Comparison of ENCODE assay signal across 8 mouse cellular contexts in the genomic region with DNA sequence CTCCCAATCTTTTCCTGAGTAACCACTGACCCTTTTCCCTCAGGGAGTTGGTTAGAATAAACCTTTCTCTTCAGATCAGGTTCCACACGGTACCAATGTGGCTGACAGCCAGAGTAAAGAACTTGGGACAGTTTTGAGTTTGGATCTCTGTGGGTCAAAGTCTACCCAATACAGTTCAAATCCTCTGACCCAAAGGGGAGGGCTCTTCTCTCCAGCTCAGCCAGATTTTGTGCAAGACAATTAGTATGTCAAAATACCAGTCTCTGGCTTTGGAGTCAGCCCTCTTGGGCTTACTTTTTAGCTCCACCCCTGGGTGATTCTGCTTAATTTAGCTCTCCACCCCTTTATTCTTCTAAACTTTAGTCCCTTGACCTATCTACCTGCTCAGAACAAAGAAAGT. TPM values are rescaled to one million over a fixed set of nuclear protein-coding genes. Genes with fewer than 3 reads are reported as not detected.
DNase-seq lines count a peak whose midpoint lies in the region; ATAC-seq and TF ChIP-seq lines count a peak whose summit lies in the region.

No protein-coding gene starts in this region.

- no peak for TF ChIP-seq CTCF in kidney, adult 2 months (conservative IDR thresholded peaks at IDR 0.05; ENCODE audit: insufficient read depth, insufficient read length, low read depth, low read length)

- H3K9me3 ChIP-seq in heart, embryonic 14.5 days (ENCODE audit: control insufficient read depth, low read length) = no peaks in the 10 kb centered on the region
- H3K9me3 ChIP-seq in embryonic facial prominence, embryonic 13.5 days = no peaks in the 10 kb centered on the region

- peak overlapping the region; percentile 71 for H3K9ac ChIP-seq in heart, embryonic 14.5 days (ENCODE audit: low read length)
- H3K9ac ChIP-seq in embryonic facial prominence, embryonic 13.5 days = peak overlapping the region; percentile 98

- peaks cover 16 to 28% of the 10 kb centered on the region in 2 experiments for H3K4me1 ChIP-seq in heart, embryonic 14.5 days (ENCODE audit: control insufficient read depth in 2 of 2, insufficient read depth in 2 of 2, low read length in 2 of 2)
- H3K4me1 ChIP-seq in embryonic facial prominence, embryonic 13.5 days = peaks cover 40% of the 10 kb centered on the region
- H3K4me1 ChIP-seq in kidney, adult 2 months (ENCODE audit: control insufficient read depth, insufficient read depth, low read length) = peaks cover 19% of the 10 kb centered on the region; the same call in 1 of the 2 replicates

- peak overlapping the region; percentile 54 for H3K4me2 ChIP-seq in heart, embryonic 14.5 days (ENCODE audit: low read length)
- H3K4me2 ChIP-seq in embryonic facial prominence, embryonic 13.5 days = peak overlapping the region; percentile 90

- 63% methylated on average over 1 of the region's 1 CpGs for WGBS in heart, embryonic 14.5 days
- WGBS in embryonic facial prominence, embryonic 13.5 days = 10% methylated on average over 1 of the region's 1 CpGs
- 14% methylated on average over 1 of the region's 1 CpGs for WGBS in kidney, adult 2 months

- H3K27me3 ChIP-seq in heart, embryonic 14.5 days (ENCODE audit: control insufficient read depth, insufficient read depth, low read length) = no peaks in the 10 kb centered on the region
- no peaks in the 10 kb centered on the region for H3K27me3 ChIP-seq in embryonic facial prominence, embryonic 13.5 days
- no peaks in the 10 kb centered on the region for H3K27me3 ChIP-seq in kidney, adult 2 months (replicated peaks; ENCODE audit: control insufficient read depth, insufficient read depth, low read length)

- ATAC-seq in heart, embryonic 14.5 days (ENCODE audit: insufficient number of reproducible peaks, insufficient read depth, low FRiP score, low read depth) = no peak
- no peak for ATAC-seq in embryonic facial prominence, embryonic 13.5 days (ENCODE audit: insufficient number of reproducible peaks, insufficient read depth, low FRiP score, low TSS enrichment, low read depth)

- no peak for DNase-seq in heart, adult 11 months
- peak; percentile 92 for DNase-seq in kidney, adult 2 months
- peak; percentile 69 for DNase-seq in lung, postnatal 36 days
- no peak for DNase-seq in thymus, postnatal 0 days (ENCODE audit: low spot score)
- no peak for DNase-seq in right cerebral cortex, postnatal 25 days
- no peak for DNase-seq in cerebellum, postnatal 10 days

- H3K27ac ChIP-seq in heart, embryonic 14.5 days (replicated peaks in 1 of 2; ENCODE audit: control insufficient read depth in 1 of 2, insufficient read depth in 1 of 2, low read depth in 2 of 2, low read length in 2 of 2) = peak overlapping the region; percentile 87 to 98
- peak overlapping the region; percentile 97 for H3K27ac ChIP-seq in embryonic facial prominence, embryonic 13.5 days
- peak overlapping the region; percentile 99 for H3K27ac ChIP-seq in kidney, adult 2 months (ENCODE audit: insufficient read depth, low read depth, low read length)

- peaks cover 28% of the 10 kb centered on the region for H3K36me3 ChIP-seq in heart, embryonic 14.5 days (ENCODE audit: control insufficient read depth, insufficient read depth, low read length)
- H3K36me3 ChIP-seq in embryonic facial prominence, embryonic 13.5 days = peaks cover 21% of the 10 kb centered on the region
- peaks cover 3% of the 10 kb centered on the region; the same call in 1 of the 2 replicates for H3K36me3 ChIP-seq in kidney, adult 2 months (ENCODE audit: control insufficient read depth, insufficient read depth, low read length)

- TF ChIP-seq POLR2A in kidney, adult 2 months (IDR thresholded peaks at IDR 0.05; ENCODE audit: low read depth, low read length) = no peak

- peak overlapping the region; percentile 38 to 94; a peak in 2 of 4 replicates for H3K4me3 ChIP-seq in heart, embryonic 14.5 days (ENCODE audit: control insufficient read depth in 1 of 2, insufficient read depth in 1 of 2, low read depth in 1 of 2, low read length in 2 of 2)
- peak overlapping the region; percentile 91 for H3K4me3 ChIP-seq in embryonic facial prominence, embryonic 13.5 days
- 0 out of 2 replicates have a peak overlapping the region, but pooled peaks have one; percentile 11 for H3K4me3 ChIP-seq in kidney, adult 2 months (ENCODE audit: insufficient read depth, low read depth, low read length)

RNA-seq across cellular contexts. Expression of a gene that starts 1.0 kb away (rescaled TPM):
- polyA plus RNA-seq in heart, embryonic 14.5 days (2014; fragmentation: Nextera tagmentation; extraction: Ambion mirVana) = 364 and 365 TPM in 2 replicates
- 342 and 360 TPM in 2 replicates for polyA plus RNA-seq in embryonic facial prominence, embryonic 13.5 days (2015; fragmentation: Nextera tagmentation; extraction: Ambion mirVana)
- 402 and 403 TPM in 2 replicates for polyA plus RNA-seq in kidney, adult 2 months (2012; rRNA removed)
- 267 and 277 TPM in 2 replicates for polyA plus RNA-seq in thymus, postnatal 0 days (2015; fragmentation: Nextera tagmentation; extraction: Ambion mirVana)

RNA-seq across cellular contexts. Expression of a gene that starts 10.3 kb away (rescaled TPM):
- 238 and 251 TPM in 2 replicates for polyA plus RNA-seq in heart, embryonic 14.5 days (2014; fragmentation: Nextera tagmentation; extraction: Ambion mirVana)
- polyA plus RNA-seq in embryonic facial prominence, embryonic 13.5 days (2015; fragmentation: Nextera tagmentation; extraction: Ambion mirVana) = 327 and 349 TPM in 2 replicates
- polyA plus RNA-seq in kidney, adult 2 months (2012; rRNA removed) = 1,732 and 2,839 TPM in 2 replicates
- 204 and 256 TPM in 2 replicates for polyA plus RNA-seq in thymus, postnatal 0 days (2015; fragmentation: Nextera tagmentation; extraction: Ambion mirVana)

RNA-seq across cellular contexts. Expression of a gene that starts 18.7 kb away (rescaled TPM):
- polyA plus RNA-seq in heart, embryonic 14.5 days (2014; fragmentation: Nextera tagmentation; extraction: Ambion mirVana) = 1.00 and 1.1 TPM in 2 replicates
- 2.9 and 3.7 TPM in 2 replicates for polyA plus RNA-seq in embryonic facial prominence, embryonic 13.5 days (2015; fragmentation: Nextera tagmentation; extraction: Ambion mirVana)
- polyA plus RNA-seq in kidney, adult 2 months (2012; rRNA removed) = 0.80 and 1.5 TPM in 2 replicates
- 5.5 and 6.1 TPM in 2 replicates for polyA plus RNA-seq in thymus, postnatal 0 days (2015; fragmentation: Nextera tagmentation; extraction: Ambion mirVana)

RNA-seq across cellular contexts. Expression of a gene that starts 35.1 kb away (rescaled TPM):
- polyA plus RNA-seq in heart, embryonic 14.5 days (2014; fragmentation: Nextera tagmentation; extraction: Ambion mirVana) = 128 and 135 TPM in 2 replicates
- polyA plus RNA-seq in embryonic facial prominence, embryonic 13.5 days (2015; fragmentation: Nextera tagmentation; extraction: Ambion mirVana) = 124 and 138 TPM in 2 replicates
- 268 and 276 TPM in 2 replicates for polyA plus RNA-seq in kidney, adult 2 months (2012; rRNA removed)
- polyA plus RNA-seq in thymus, postnatal 0 days (2015; fragmentation: Nextera tagmentation; extraction: Ambion mirVana) = 86.0 and 95.5 TPM in 2 replicates

RNA-seq across cellular contexts. Expression of a gene that starts 42.2 kb away (rescaled TPM):
- 0.16 TPM in 1 of 2 replicates, not detected in the other for polyA plus RNA-seq in heart, embryonic 14.5 days (2014; fragmentation: Nextera tagmentation; extraction: Ambion mirVana)
- 0.37 TPM in 1 of 2 replicates, not detected in the other for polyA plus RNA-seq in embryonic facial prominence, embryonic 13.5 days (2015; fragmentation: Nextera tagmentation; extraction: Ambion mirVana)
- 0.57 and 4.3 TPM in 2 replicates for polyA plus RNA-seq in kidney, adult 2 months (2012; rRNA removed)
- polyA plus RNA-seq in thymus, postnatal 0 days (2015; fragmentation: Nextera tagmentation; extraction: Ambion mirVana) = 102 TPM in 2 replicates

Comparison
In these comparisons a context has a peak if more than half of its experiments do, and no peak if none do; other contexts are left out.
1. H3K4me3 ChIP-seq: peak in every context shown above with its lines; median percentile 91 in embryonic facial prominence, embryonic 13.5 days; 66 in heart, embryonic 14.5 days; 11 in kidney, adult 2 months.
2. DNase-seq: peak in kidney, adult 2 months (single experiment) and lung, postnatal 36 days (single experiment); none in heart, adult 11 months (single experiment), thymus, postnatal 0 days (single experiment), right cerebral cortex, postnatal 25 days (single experiment) and cerebellum, postnatal 10 days (0 of 2).
3. Peak in every context shown above with its lines, with median percentiles within 50 percentile points of each other: H3K27ac ChIP-seq.